Mouse (Mus musculus): ENCODE data around the gene Alkbh4. TPM values are rescaled to one million over a fixed set of nuclear protein-coding genes. Genes with fewer than 3 reads are reported as not detected.
"Not testable (repeated sequence)": the region's sequence is repeated elsewhere in the genome, so short reads cannot be mapped to it uniquely, and the experiment has no call there.

Gene Alkbh4
- polyA plus RNA-seq, 1 experiment from 2014 or later = 24.9 TPM

DNA sequence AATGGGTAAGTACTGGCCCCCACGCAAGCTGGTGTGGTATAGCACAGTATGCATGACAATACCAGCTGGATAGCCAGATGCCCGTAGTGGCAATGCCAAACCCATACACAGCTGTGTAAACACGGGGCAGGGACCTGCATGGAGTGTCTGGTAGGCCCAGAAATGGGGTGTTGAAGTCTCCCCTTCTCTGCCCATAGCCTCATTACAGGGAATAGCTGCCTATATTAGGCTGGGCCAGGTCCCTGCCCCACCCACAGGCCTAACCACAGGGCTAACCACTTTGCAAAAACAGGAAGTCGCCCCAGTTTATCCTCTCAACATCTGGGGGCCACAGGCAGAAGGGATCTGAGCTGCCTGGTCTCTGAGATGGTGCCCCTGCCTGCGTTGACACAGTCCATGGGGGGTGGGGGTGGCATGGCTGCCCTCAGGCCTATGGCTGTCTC is 13.2 kb downstream of the Alkbh4 start:
- H3K36me3 ChIP-seq (ENCODE audit: control insufficient read depth, insufficient read depth, low read length); H3K4me1 ChIP-seq (replicated peaks; ENCODE audit: control insufficient read depth, insufficient read depth, low read length); H3K9ac ChIP-seq (ENCODE audit: low read depth, low read length); H3K27ac ChIP-seq (ENCODE audit: low read depth, low read length); DNase-seq (ENCODE audit: low spot score); H3K9me3 ChIP-seq (ENCODE audit: control insufficient read depth, low read length); H3K27me3 ChIP-seq (replicated peaks; ENCODE audit: control insufficient read depth, insufficient read depth, low read length); H3K4me3 ChIP-seq (ENCODE audit: low read depth, low read length): not testable (repeated sequence)
- WGBS = 33% methylated on average over 5 of the region's 5 CpGs
- H3K4me2 ChIP-seq = 0 out of 2 replicates have a peak overlapping the region, but pooled peaks have one; percentile 17
- ATAC-seq (replicated peaks; ENCODE audit: low FRiP score) = peak; percentile 79

DNA sequence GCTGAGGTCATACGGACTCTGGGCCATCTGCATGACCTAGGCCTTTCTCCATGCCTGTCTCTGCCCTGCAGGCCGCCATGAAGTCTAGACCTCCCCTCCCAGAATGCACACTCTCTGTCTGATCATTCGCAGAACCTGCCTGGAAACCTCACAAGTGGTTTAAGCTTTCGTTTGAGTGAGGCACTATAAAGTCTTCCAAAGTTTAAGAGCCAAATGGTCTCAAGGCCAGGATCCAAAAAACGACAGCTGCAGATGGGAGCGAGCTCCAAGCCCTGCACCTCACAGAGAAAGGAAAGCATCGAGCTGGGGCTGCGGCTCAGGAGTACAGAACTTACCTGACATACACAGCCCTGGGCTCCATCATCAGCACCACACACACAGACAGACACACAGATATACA is 16.4 kb downstream of the Alkbh4 start:
- Histone ChIP-seq H3K4me1 (replicated peaks; ENCODE audit: control insufficient read depth, insufficient read depth, low read length) (no peaks in the 10 kb centered on the region), H3K4me2 (no peak overlapping the region), H3K36me3 (ENCODE audit: control insufficient read depth, insufficient read depth, low read length) (no peaks in the 10 kb centered on the region), H3K27me3 (replicated peaks; ENCODE audit: control insufficient read depth, insufficient read depth, low read length) (no peaks in the 10 kb centered on the region), H3K9ac (ENCODE audit: low read depth, low read length) (no peak overlapping the region), H3K27ac (ENCODE audit: low read depth, low read length) (no peak overlapping the region), H3K4me3 (ENCODE audit: low read depth, low read length) (no peak overlapping the region), H3K9me3 (ENCODE audit: control insufficient read depth, low read length) (no peaks in the 10 kb centered on the region)
- DNase-seq (ENCODE audit: low spot score) = no peak
- 80% methylated on average over 8 of the region's 8 CpGs for WGBS
- no peak for ATAC-seq (replicated peaks; ENCODE audit: low FRiP score)

DNA sequence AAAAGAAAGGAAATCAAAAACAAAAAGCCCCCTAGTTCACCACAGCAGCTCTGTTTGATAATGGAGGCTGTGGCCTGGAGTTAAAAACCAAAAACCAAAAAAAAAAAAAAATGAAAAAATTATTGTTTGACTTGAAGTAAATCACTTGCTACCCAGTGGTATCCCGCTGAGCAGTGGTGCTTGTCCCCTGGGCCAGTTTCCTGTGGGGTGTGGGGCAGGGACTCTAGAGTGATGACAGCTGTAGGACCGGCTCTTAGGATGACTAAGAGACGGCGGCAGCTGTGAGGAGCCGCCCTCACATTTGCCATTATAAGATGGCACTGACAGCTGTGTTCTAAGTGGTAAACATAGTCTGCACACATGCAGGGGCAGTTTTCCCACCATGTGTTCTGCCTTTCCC is 19.5 kb downstream of the Alkbh4 start:
- no peak overlapping the region for H3K4me2 ChIP-seq
- DNase-seq (ENCODE audit: low spot score) = no peak
- WGBS = 95% methylated on average over 5 of the region's 5 CpGs
- H3K36me3 ChIP-seq (ENCODE audit: control insufficient read depth, insufficient read depth, low read length) = no peaks in the 10 kb centered on the region
- H3K27ac ChIP-seq (ENCODE audit: low read depth, low read length) = no peak overlapping the region
- no peak for ATAC-seq (replicated peaks; ENCODE audit: low FRiP score)
- H3K4me3 ChIP-seq (ENCODE audit: low read depth, low read length) = no peak overlapping the region
- H3K4me1 ChIP-seq (replicated peaks; ENCODE audit: control insufficient read depth, insufficient read depth, low read length) = no peaks in the 10 kb centered on the region
- no peak overlapping the region for H3K9ac ChIP-seq (ENCODE audit: low read depth, low read length)
- no peaks in the 10 kb centered on the region for H3K27me3 ChIP-seq (replicated peaks; ENCODE audit: control insufficient read depth, insufficient read depth, low read length)
- no peaks in the 10 kb centered on the region for H3K9me3 ChIP-seq (ENCODE audit: control insufficient read depth, low read length)

DNA sequence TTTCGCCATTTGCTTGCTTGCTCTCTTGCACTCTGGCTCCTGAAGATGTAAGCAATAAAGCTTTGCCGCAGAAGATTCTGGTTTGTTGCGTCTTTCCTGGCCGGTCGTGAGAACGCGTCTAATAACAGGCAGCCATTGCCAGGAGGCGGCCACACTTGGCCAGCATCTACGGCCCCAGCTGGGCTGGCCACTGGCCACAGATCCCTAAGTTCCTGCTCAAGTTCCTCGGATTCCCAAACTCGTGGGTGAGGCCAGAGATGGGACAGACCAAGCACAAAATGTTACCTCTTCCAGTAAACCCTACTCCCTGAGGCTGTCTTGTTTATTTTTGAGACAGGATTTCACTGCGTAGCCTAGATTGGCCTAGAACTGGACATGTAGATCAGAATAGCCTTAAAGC is 24.1 kb downstream of the Alkbh4 start:
- H3K36me3 ChIP-seq (ENCODE audit: control insufficient read depth, insufficient read depth, low read length); H3K9ac ChIP-seq (ENCODE audit: low read depth, low read length); H3K4me1 ChIP-seq (replicated peaks; ENCODE audit: control insufficient read depth, insufficient read depth, low read length); H3K4me3 ChIP-seq (ENCODE audit: low read depth, low read length); H3K27ac ChIP-seq (ENCODE audit: low read depth, low read length); H3K4me2 ChIP-seq; H3K27me3 ChIP-seq (replicated peaks; ENCODE audit: control insufficient read depth, insufficient read depth, low read length); ATAC-seq (replicated peaks; ENCODE audit: low FRiP score); H3K9me3 ChIP-seq (ENCODE audit: control insufficient read depth, low read length); DNase-seq (ENCODE audit: low spot score): not testable (repeated sequence)
- WGBS = 90% methylated on average over 11 of the region's 12 CpGs

DNA sequence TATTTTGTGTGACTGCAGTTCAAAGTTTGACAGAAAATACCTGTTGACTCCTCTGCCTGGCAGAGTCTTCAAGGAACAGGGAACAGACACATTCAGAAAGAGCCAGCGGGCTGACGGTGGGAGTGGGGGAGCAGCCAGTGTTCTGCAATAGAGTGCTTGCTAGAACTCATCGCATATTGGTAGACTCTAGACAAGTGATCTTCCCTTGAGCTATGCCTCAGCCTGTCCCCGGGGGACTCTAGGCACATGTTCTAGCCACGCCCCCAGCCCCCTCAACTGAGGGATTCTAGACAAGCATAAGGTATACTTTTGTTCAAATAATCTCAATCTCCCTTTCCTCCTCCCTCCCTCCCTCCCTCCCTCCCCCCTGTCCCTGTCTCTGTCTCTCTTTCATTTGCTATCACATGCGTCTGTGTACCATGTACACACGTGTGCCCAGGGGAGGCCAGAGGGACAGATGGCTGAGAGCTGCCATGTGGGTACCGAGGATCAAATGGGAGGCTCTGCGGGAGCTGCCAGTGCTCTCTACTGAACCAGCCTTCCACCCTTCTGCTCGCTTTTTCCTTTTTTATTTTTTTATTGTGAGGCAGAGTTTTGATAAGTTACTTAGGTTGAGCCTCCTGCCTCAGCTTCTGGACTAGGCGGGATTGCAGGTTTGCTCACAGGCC is 28.0 kb downstream of the Alkbh4 start:
- H3K36me3 ChIP-seq (ENCODE audit: control insufficient read depth, insufficient read depth, low read length) = peaks cover 4% of the 10 kb centered on the region; the same call in 1 of the 2 replicates
- no peak for ATAC-seq (replicated peaks; ENCODE audit: low FRiP score)
- DNase-seq (ENCODE audit: low spot score) = no peak
- 86% methylated on average over 11 of the region's 11 CpGs for WGBS
- no peak overlapping the region for H3K4me2 ChIP-seq
- H3K27ac ChIP-seq (ENCODE audit: low read depth, low read length) = no peak overlapping the region
- no peaks in the 10 kb centered on the region for H3K27me3 ChIP-seq (replicated peaks; ENCODE audit: control insufficient read depth, insufficient read depth, low read length)
- H3K4me3 ChIP-seq (ENCODE audit: low read depth, low read length) = no peak overlapping the region
- no peaks in the 10 kb centered on the region for H3K9me3 ChIP-seq (ENCODE audit: control insufficient read depth, low read length)
- H3K4me1 ChIP-seq (replicated peaks; ENCODE audit: control insufficient read depth, insufficient read depth, low read length) = no peaks in the 10 kb centered on the region
- no peak overlapping the region for H3K9ac ChIP-seq (ENCODE audit: low read depth, low read length)

DNA sequence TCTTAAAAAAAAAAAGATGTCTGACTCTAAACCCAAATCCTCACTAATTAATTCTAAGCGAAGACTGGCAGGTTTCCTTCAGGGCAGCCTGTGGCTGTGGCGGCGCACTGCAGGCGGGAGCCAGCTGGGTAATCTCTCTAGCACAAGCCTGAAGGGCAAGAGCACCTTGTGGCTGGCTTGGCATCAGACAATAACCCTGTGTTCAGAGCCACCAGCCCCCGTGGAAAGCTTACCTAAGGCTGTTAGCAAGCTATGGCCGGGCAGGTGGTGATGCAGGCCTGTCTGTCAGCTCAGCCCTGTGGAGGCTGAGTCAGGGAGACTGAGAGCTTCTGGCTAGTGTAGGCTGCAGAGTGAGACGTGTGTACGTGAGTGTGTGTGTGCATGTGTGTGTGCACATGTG is 29.3 kb downstream of the Alkbh4 start:
- Histone ChIP-seq H3K27me3 (replicated peaks; ENCODE audit: control insufficient read depth, insufficient read depth, low read length) (no peaks in the 10 kb centered on the region), H3K27ac (ENCODE audit: low read depth, low read length) (no peak overlapping the region), H3K36me3 (ENCODE audit: control insufficient read depth, insufficient read depth, low read length) (peaks cover 4% of the 10 kb centered on the region; the same call in 1 of the 2 replicates), H3K9ac (ENCODE audit: low read depth, low read length) (no peak overlapping the region), H3K4me1 (replicated peaks; ENCODE audit: control insufficient read depth, insufficient read depth, low read length) (0 out of 2 replicates have a peak, but pooled peaks cover 3% of the 10 kb centered on the region), H3K9me3 (ENCODE audit: control insufficient read depth, low read length) (no peaks in the 10 kb centered on the region), H3K4me2 (no peak overlapping the region), H3K4me3 (ENCODE audit: low read depth, low read length) (no peak overlapping the region)
- DNase-seq (ENCODE audit: low spot score) (no peak), ATAC-seq (replicated peaks; ENCODE audit: low FRiP score) (no peak)
- 82% methylated on average over 8 of the region's 8 CpGs for WGBS

DNA sequence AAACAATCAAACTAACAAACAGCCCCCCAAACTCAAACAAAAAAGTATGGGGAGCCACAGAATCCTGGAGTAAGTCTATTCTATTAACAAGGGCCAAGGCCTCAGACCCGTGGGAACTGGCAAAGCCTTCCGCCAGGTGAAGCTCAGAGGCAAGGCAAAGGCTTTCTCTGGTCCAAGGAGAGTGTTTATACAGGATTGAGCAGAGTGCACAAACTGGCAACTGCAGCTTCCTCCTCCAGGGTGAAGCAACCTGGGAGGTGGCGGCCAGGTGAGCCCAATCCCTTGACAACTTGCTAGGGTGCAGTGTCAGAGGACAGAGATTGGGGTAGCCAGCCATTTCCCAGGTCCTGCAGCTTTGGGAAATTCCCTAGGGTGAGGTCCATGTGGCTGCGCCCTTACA is 31.4 kb downstream of the Alkbh4 start:
- 81% methylated on average over 4 of the region's 4 CpGs for WGBS
- Histone ChIP-seq H3K9me3 (ENCODE audit: control insufficient read depth, low read length) (no peaks in the 10 kb centered on the region), H3K36me3 (ENCODE audit: control insufficient read depth, insufficient read depth, low read length) (peaks cover 4% of the 10 kb centered on the region; the same call in 1 of the 2 replicates), H3K27ac (ENCODE audit: low read depth, low read length) (no peak overlapping the region), H3K4me3 (ENCODE audit: low read depth, low read length) (no peak overlapping the region), H3K27me3 (replicated peaks; ENCODE audit: control insufficient read depth, insufficient read depth, low read length) (no peaks in the 10 kb centered on the region), H3K9ac (ENCODE audit: low read depth, low read length) (no peak overlapping the region), H3K4me1 (replicated peaks; ENCODE audit: control insufficient read depth, insufficient read depth, low read length) (peaks cover 10% of the 10 kb centered on the region), H3K4me2 (no peak overlapping the region)
- DNase-seq (ENCODE audit: low spot score) = no peak
- no peak for ATAC-seq (replicated peaks; ENCODE audit: low FRiP score)

DNA sequence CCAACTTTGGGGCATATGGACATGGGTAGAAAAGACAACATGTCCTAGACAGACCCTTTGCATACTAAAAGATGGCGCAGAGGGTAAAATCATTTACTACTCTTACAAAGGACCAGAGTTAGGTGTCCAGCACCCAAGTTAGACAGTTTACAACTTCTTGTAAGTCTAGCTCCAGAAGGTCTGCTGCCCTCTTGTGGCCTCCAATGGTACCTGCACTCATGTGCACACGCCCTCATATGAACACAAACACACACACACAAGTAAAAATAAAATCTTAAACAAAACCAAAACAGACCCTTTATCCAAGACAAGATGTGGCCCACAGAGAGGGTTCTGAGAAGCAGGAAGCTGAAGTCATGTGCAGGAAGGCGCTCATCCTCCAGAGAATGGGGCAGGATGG is 32.1 kb downstream of the Alkbh4 start:
- Histone ChIP-seq H3K27me3 (replicated peaks; ENCODE audit: control insufficient read depth, insufficient read depth, low read length) (no peaks in the 10 kb centered on the region), H3K4me1 (replicated peaks; ENCODE audit: control insufficient read depth, insufficient read depth, low read length) (peaks cover 11% of the 10 kb centered on the region), H3K9me3 (ENCODE audit: control insufficient read depth, low read length) (no peaks in the 10 kb centered on the region), H3K36me3 (ENCODE audit: control insufficient read depth, insufficient read depth, low read length) (peaks cover 4% of the 10 kb centered on the region; the same call in 1 of the 2 replicates), H3K4me3 (ENCODE audit: low read depth, low read length) (no peak overlapping the region), H3K9ac (ENCODE audit: low read depth, low read length) (no peak overlapping the region), H3K4me2 (no peak overlapping the region), H3K27ac (ENCODE audit: low read depth, low read length) (no peak overlapping the region)
- ATAC-seq (replicated peaks; ENCODE audit: low FRiP score) (no peak), DNase-seq (ENCODE audit: low spot score) (no peak)
- 93% methylated on average over 3 of the region's 3 CpGs for WGBS
